Mouse (Mus musculus): ENCODE measurements around the gene Dicer1. TPM values are rescaled to one million over a fixed set of nuclear protein-coding genes. Genes with fewer than 3 reads are reported as not detected.

Gene Dicer1
- polyA plus RNA-seq, 1 experiment from 2014 or later = 11.2 TPM

- H3K27ac ChIP-seq (ENCODE audit: low read length) = no peak overlapping the region
- H3K4me3 ChIP-seq (ENCODE audit: low read length) = no peak overlapping the region
- H3K4me2 ChIP-seq (ENCODE audit: low read depth, low read length) = no peak overlapping the region
- H3K9ac ChIP-seq (ENCODE audit: low read depth, low read length) = no peak overlapping the region
- no peaks in the 10 kb centered on the region for H3K9me3 ChIP-seq (ENCODE audit: control insufficient read depth, low read length)
- no peak for ATAC-seq
- WGBS = 82% methylated on average over 12 of the region's 12 CpGs
- peaks cover 13% of the 10 kb centered on the region; the same call in 1 of the 2 replicates for H3K36me3 ChIP-seq (ENCODE audit: control insufficient read depth, insufficient read depth, low read length)
- H3K4me1 ChIP-seq (ENCODE audit: control insufficient read depth, insufficient read depth, low read length) = no peaks in the 10 kb centered on the region
- H3K27me3 ChIP-seq (replicated peaks; ENCODE audit: control insufficient read depth, insufficient read depth, low read length) = no peaks in the 10 kb centered on the region
Observed at GRCm38 (mm10) chr12:104692864-104693263, 58.9 kb downstream of the Dicer1 start.

- Histone ChIP-seq H3K4me2 (ENCODE audit: low read depth, low read length) (no peak overlapping the region), H3K4me1 (ENCODE audit: control insufficient read depth, insufficient read depth, low read length) (no peaks in the 10 kb centered on the region), H3K36me3 (ENCODE audit: control insufficient read depth, insufficient read depth, low read length) (peaks cover 8% of the 10 kb centered on the region; the same call in 1 of the 2 replicates), H3K27me3 (replicated peaks; ENCODE audit: control insufficient read depth, insufficient read depth, low read length) (no peaks in the 10 kb centered on the region), H3K27ac (ENCODE audit: low read length) (no peak overlapping the region), H3K9me3 (ENCODE audit: control insufficient read depth, low read length) (no peaks in the 10 kb centered on the region), H3K9ac (ENCODE audit: low read depth, low read length) (no peak overlapping the region), H3K4me3 (ENCODE audit: low read length) (no peak overlapping the region)
- ATAC-seq = no peak
- 69% methylated on average over 7 of the region's 7 CpGs for WGBS
Observed at GRCm38 (mm10) chr12:104690412-104690811, 61.3 kb downstream of the Dicer1 start.

GRCm38 (mm10) chr12:104688870-104689269, 62.9 kb downstream of the Dicer1 start:
- peaks cover under 1% of the 10 kb centered on the region; the same call in 1 of the 2 replicates for H3K36me3 ChIP-seq (ENCODE audit: control insufficient read depth, insufficient read depth, low read length)
- H3K4me2 ChIP-seq (ENCODE audit: low read depth, low read length) = no peak overlapping the region
- no peak overlapping the region for H3K9ac ChIP-seq (ENCODE audit: low read depth, low read length)
- H3K4me3 ChIP-seq (ENCODE audit: low read length) = no peak overlapping the region
- H3K27me3 ChIP-seq (replicated peaks; ENCODE audit: control insufficient read depth, insufficient read depth, low read length) = no peaks in the 10 kb centered on the region
- no peaks in the 10 kb centered on the region for H3K9me3 ChIP-seq (ENCODE audit: control insufficient read depth, low read length)
- no peaks in the 10 kb centered on the region for H3K4me1 ChIP-seq (ENCODE audit: control insufficient read depth, insufficient read depth, low read length)
- no peak for ATAC-seq
- no peak overlapping the region for H3K27ac ChIP-seq (ENCODE audit: low read length)
- WGBS = 87% methylated on average over 11 of the region's 11 CpGs

- H3K27ac ChIP-seq (ENCODE audit: low read length) = no peak overlapping the region
- H3K27me3 ChIP-seq (replicated peaks; ENCODE audit: control insufficient read depth, insufficient read depth, low read length) = no peaks in the 10 kb centered on the region
- WGBS = 75% methylated on average over 8 of the region's 8 CpGs
- H3K36me3 ChIP-seq (ENCODE audit: control insufficient read depth, insufficient read depth, low read length) = no peaks in the 10 kb centered on the region
- H3K4me1 ChIP-seq (ENCODE audit: control insufficient read depth, insufficient read depth, low read length) = no peaks in the 10 kb centered on the region
- no peak overlapping the region for H3K4me2 ChIP-seq (ENCODE audit: low read depth, low read length)
- ATAC-seq = no peak
- H3K9ac ChIP-seq (ENCODE audit: low read depth, low read length) = no peak overlapping the region
- no peaks in the 10 kb centered on the region for H3K9me3 ChIP-seq (ENCODE audit: control insufficient read depth, low read length)
- H3K4me3 ChIP-seq (ENCODE audit: low read length) = no peak overlapping the region
Observed at GRCm38 (mm10) chr12:104684411-104684931, 67.3 kb downstream of the Dicer1 start.

- H3K4me3 ChIP-seq (ENCODE audit: low read length) = no peak overlapping the region
- H3K9ac ChIP-seq (ENCODE audit: low read depth, low read length) = no peak overlapping the region
- no peaks in the 10 kb centered on the region for H3K9me3 ChIP-seq (ENCODE audit: control insufficient read depth, low read length)
- no peak for ATAC-seq
- 57% methylated on average over 8 of the region's 8 CpGs for whole genome bisulfite sequencing
- H3K27me3 ChIP-seq (replicated peaks; ENCODE audit: control insufficient read depth, insufficient read depth, low read length) = no peaks in the 10 kb centered on the region; the same call in 1 of the 2 replicates
- no peak overlapping the region for H3K27ac ChIP-seq (ENCODE audit: low read length)
- H3K4me1 ChIP-seq (ENCODE audit: control insufficient read depth, insufficient read depth, low read length) = no peaks in the 10 kb centered on the region
- H3K36me3 ChIP-seq (ENCODE audit: control insufficient read depth, insufficient read depth, low read length) = no peaks in the 10 kb centered on the region
- no peak overlapping the region for H3K4me2 ChIP-seq (ENCODE audit: low read depth, low read length)
Observed at GRCm38 (mm10) chr12:104679819-104680132, 72.0 kb downstream of the Dicer1 start.

- Histone ChIP-seq H3K4me2 (ENCODE audit: low read depth, low read length) (no peak overlapping the region), H3K27ac (ENCODE audit: low read length) (no peak overlapping the region), H3K9ac (ENCODE audit: low read depth, low read length) (no peak overlapping the region), H3K36me3 (ENCODE audit: control insufficient read depth, insufficient read depth, low read length) (no peaks in the 10 kb centered on the region), H3K4me3 (ENCODE audit: low read length) (no peak overlapping the region), H3K4me1 (ENCODE audit: control insufficient read depth, insufficient read depth, low read length) (no peaks in the 10 kb centered on the region), H3K9me3 (ENCODE audit: control insufficient read depth, low read length) (no peaks in the 10 kb centered on the region), H3K27me3 (replicated peaks; ENCODE audit: control insufficient read depth, insufficient read depth, low read length) (no peaks in the 10 kb centered on the region; the same call in 1 of the 2 replicates)
- 44% methylated on average over 26 of the region's 26 CpGs for WGBS
- ATAC-seq = no peak
Observed at GRCm38 (mm10) chr12:104679121-104679818, 72.5 kb downstream of the Dicer1 start.

- ATAC-seq = no peak
- Histone ChIP-seq H3K9me3 (ENCODE audit: control insufficient read depth, low read length) (no peaks in the 10 kb centered on the region), H3K9ac (ENCODE audit: low read depth, low read length) (no peak overlapping the region), H3K4me2 (ENCODE audit: low read depth, low read length) (no peak overlapping the region), H3K36me3 (ENCODE audit: control insufficient read depth, insufficient read depth, low read length) (no peaks in the 10 kb centered on the region), H3K4me1 (ENCODE audit: control insufficient read depth, insufficient read depth, low read length) (no peaks in the 10 kb centered on the region), H3K27me3 (replicated peaks; ENCODE audit: control insufficient read depth, insufficient read depth, low read length) (no peaks in the 10 kb centered on the region; the same call in 1 of the 2 replicates), H3K4me3 (ENCODE audit: low read length) (no peak overlapping the region), H3K27ac (ENCODE audit: low read length) (no peak overlapping the region)
- WGBS = 47% methylated on average over 12 of the region's 14 CpGs
Observed at GRCm38 (mm10) chr12:104678462-104678861, 73.3 kb downstream of the Dicer1 start.

GRCm38 (mm10) chr12:104677371-104677924, 74.3 kb downstream of the Dicer1 start:
- H3K27ac ChIP-seq (ENCODE audit: low read length) = no peak overlapping the region
- H3K36me3 ChIP-seq (ENCODE audit: control insufficient read depth, insufficient read depth, low read length) = no peaks in the 10 kb centered on the region
- H3K27me3 ChIP-seq (replicated peaks; ENCODE audit: control insufficient read depth, insufficient read depth, low read length) = no peaks in the 10 kb centered on the region; the same call in 1 of the 2 replicates
- no peaks in the 10 kb centered on the region for H3K9me3 ChIP-seq (ENCODE audit: control insufficient read depth, low read length)
- no peak for ATAC-seq
- H3K4me2 ChIP-seq (ENCODE audit: low read depth, low read length) = no peak overlapping the region
- no peaks in the 10 kb centered on the region for H3K4me1 ChIP-seq (ENCODE audit: control insufficient read depth, insufficient read depth, low read length)
- no peak overlapping the region for H3K4me3 ChIP-seq (ENCODE audit: low read length)
- 86% methylated on average over 9 of the region's 9 CpGs for WGBS
- no peak overlapping the region for H3K9ac ChIP-seq (ENCODE audit: low read depth, low read length)

GRCm38 (mm10) chr12:104676535-104677370, 75.0 kb downstream of the Dicer1 start:
- Histone ChIP-seq H3K4me1 (ENCODE audit: control insufficient read depth, insufficient read depth, low read length) (no peaks in the 10 kb centered on the region), H3K36me3 (ENCODE audit: control insufficient read depth, insufficient read depth, low read length) (no peaks in the 10 kb centered on the region), H3K9me3 (ENCODE audit: control insufficient read depth, low read length) (no peaks in the 10 kb centered on the region), H3K27me3 (replicated peaks; ENCODE audit: control insufficient read depth, insufficient read depth, low read length) (no peaks in the 10 kb centered on the region; the same call in 1 of the 2 replicates), H3K4me2 (ENCODE audit: low read depth, low read length) (no peak overlapping the region), H3K9ac (ENCODE audit: low read depth, low read length) (no peak overlapping the region), H3K4me3 (ENCODE audit: low read length) (no peak overlapping the region), H3K27ac (ENCODE audit: low read length) (no peak overlapping the region)
- WGBS = 86% methylated on average over 13 of the region's 13 CpGs
- no peak for ATAC-seq
